Mouse (Mus musculus): ENCODE data around the gene Prr13. TPM values are rescaled to one million over a fixed set of nuclear protein-coding genes. Genes with fewer than 3 reads are reported as not detected.

The Prr13 gene
- 93.8 to 109 TPM (median 102 TPM) in 4 replicates for total RNA-seq (2023; ENCODE audit: inconsistent age)

DNA sequence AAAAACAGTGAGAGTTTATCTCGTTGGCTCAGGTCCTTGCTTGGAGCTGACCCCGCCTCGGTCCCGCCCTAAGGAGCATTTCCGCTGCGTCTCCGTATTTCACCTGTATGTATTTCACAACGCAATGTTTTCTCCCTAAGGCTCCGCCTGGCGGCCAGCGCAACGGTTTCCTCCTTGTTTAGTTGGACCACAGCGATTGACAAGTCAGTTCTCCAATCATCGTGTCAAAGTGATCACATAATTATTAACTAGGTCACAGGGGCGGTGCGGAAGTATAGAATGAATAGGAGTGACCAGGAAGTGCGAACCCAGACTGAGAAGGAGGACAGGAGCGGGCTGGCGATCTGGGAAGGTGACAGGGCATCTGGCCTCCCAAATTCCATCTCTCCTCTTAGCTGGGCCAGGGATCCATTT is at the start of gene Prr13:
TSS of gene Prr13 (plus strand) at position 125 of the 414 bp plus-strand sequence.

DNA sequence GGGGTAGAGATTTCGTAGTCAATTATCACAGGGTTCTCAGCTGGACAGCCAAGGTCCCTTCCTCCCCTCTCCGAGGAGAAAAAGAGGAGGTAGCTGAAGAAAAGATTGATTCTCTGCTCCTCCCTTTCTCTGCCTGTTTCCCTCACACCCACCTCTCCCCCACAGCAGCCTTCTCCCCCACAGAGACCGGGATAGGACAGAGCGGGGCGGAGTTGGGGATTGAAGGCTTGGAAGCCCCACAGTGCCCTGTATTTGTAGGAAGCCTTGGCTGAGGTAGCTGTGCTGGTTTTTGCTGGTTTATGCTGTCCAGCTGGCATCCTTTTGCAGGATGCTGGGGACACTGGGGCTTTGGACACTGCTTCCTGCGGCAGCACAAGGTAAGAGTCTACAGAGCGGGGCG is 13.7 kb upstream of the Prr13 start, which contains the start of gene Amhr2:
TSS of gene Amhr2 (plus strand) at position 222 of the 400 bp plus-strand sequence.

DNA sequence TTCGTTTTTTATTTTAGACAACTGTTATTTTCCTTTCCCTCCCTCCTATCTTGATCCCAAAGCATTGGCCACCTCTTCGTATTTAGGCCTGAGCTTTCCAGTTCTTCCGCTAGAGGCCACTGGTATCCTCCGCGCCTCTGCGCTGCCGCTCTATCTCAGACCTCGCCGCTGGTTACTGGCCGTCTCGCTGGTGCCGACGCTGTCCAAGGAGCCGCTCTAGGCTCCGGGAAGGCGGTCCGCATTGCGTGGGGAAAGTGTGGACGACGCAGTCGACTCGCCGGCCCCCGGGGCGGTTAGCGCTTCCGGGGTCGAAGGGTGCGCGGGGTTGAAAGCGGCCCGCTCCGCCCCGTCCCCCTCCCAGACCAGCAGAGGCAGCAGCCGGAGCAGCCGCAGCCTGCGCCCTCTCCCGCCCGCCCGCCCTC is 11.4 kb downstream of the Prr13 start, which contains the start of gene Pcbp2:
TSS of gene Pcbp2 (plus strand) at position 357 of the 422 bp plus-strand sequence.

DNA sequence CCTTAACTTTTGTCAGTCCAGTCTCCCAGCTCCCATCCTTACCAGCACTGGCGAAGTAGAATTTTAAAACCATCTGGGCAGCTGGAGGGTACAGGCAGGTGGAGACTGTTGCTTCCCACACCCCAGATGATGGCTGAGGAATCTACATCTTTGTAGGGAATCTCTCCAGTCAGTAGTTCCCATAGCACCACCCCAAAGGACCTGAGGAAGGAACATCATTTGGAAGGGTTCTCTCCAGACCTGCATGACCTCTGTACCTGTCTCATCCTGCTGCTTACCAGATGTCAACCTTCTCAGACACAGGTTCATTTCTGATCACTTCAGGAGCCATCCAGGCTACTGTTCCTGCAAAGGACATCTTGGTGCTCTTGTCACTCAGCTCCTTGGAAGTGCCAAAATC is 44.6 kb downstream of the Prr13 start, which contains the start of gene Gm10337:
TSS of gene Gm10337 (plus strand) at position 276 of the 400 bp plus-strand sequence.

Other genes with a start within 250 kb of the Prr13 start
- 156 to 194 TPM (median 184 TPM) in 4 replicates for gene Itgb7, start 227.1 kb upstream of the Prr13 start, total RNA-seq (2023; ENCODE audit: inconsistent age)
- gene Rarg, start 201.5 kb upstream of the Prr13 start, total RNA-seq (2023; ENCODE audit: inconsistent age) = 0.18 to 0.48 TPM (median 0.30 TPM) in 4 replicates
- gene Gm9918, start 188.5 kb upstream of the Prr13 start, total RNA-seq (2023; ENCODE audit: inconsistent age) = not detected in 4 replicates
- gene Mfsd5, start 179.6 kb upstream of the Prr13 start, total RNA-seq (2023; ENCODE audit: inconsistent age) = 29.3 to 35.7 TPM (median 32.0 TPM) in 4 replicates
- 1.1 to 3.4 TPM (median 1.9 TPM) in 4 replicates for gene Espl1, start 162.8 kb upstream of the Prr13 start, total RNA-seq (2023; ENCODE audit: inconsistent age)
- 474 to 547 TPM (median 525 TPM) in 4 replicates for gene Pfdn5, start 132.9 kb upstream of the Prr13 start, total RNA-seq (2023; ENCODE audit: inconsistent age)
- 45.9 to 63.6 TPM (median 58.0 TPM) in 4 replicates for gene Myg1, start 127.3 kb upstream of the Prr13 start, total RNA-seq (2023; ENCODE audit: inconsistent age)
- gene Aaas, start 108.3 kb upstream of the Prr13 start, total RNA-seq (2023; ENCODE audit: inconsistent age) = 60.2 to 71.7 TPM (median 65.2 TPM) in 4 replicates
- not detected in 4 replicates for gene Sp7, start 91.8 kb upstream of the Prr13 start, total RNA-seq (2023; ENCODE audit: inconsistent age)
- gene Sp1, start 52.9 kb upstream of the Prr13 start, total RNA-seq (2023; ENCODE audit: inconsistent age) = 147 to 196 TPM (median 158 TPM) in 4 replicates
- 0.29 to 4.4 TPM (median 2.5 TPM) in 4 replicates for gene Amhr2, start 13.7 kb upstream of the Prr13 start, total RNA-seq (2023; ENCODE audit: inconsistent age)
- 695 to 793 TPM (median 756 TPM) in 4 replicates for gene Pcbp2, start 11.5 kb downstream of the Prr13 start, total RNA-seq (2023; ENCODE audit: inconsistent age)
- gene Gm10337, start 44.7 kb downstream of the Prr13 start, total RNA-seq (2023; ENCODE audit: inconsistent age) = 9.8 to 23.4 TPM (median 22.2 TPM) in 3 of 4 replicates, not detected in the other
- 0.72 to 1.7 TPM (median 0.99 TPM) in 4 replicates for gene Map3k12, start 58.0 kb downstream of the Prr13 start, total RNA-seq (2023; ENCODE audit: inconsistent age)
- gene Tarbp2, start 59.2 kb downstream of the Prr13 start, total RNA-seq (2023; ENCODE audit: inconsistent age) = 41.2 to 56.9 TPM (median 44.9 TPM) in 4 replicates
- gene Npff, start 65.9 kb downstream of the Prr13 start, total RNA-seq (2023; ENCODE audit: inconsistent age) = 10.3 to 27.3 TPM (median 19.1 TPM) in 4 replicates
- 4.3 TPM in 1 of 4 replicates, not detected in the others for gene Gm28047, start 166.0 kb downstream of the Prr13 start, total RNA-seq (2023; ENCODE audit: inconsistent age)
- 118 to 134 TPM (median 127 TPM) in 4 replicates for gene Atf7, start 166.4 kb downstream of the Prr13 start, total RNA-seq (2023; ENCODE audit: inconsistent age)
- 6.2 to 9.1 TPM (median 7.2 TPM) in 4 replicates for gene Atp5g2, start 213.3 kb downstream of the Prr13 start, total RNA-seq (2023; ENCODE audit: inconsistent age)

Data from B cell, adult (primary cell).